Mouse (Mus musculus): ENCODE results near the gene Lrrc8d. TPM values are rescaled to one million over a fixed set of nuclear protein-coding genes. Genes with fewer than 3 reads are reported as not detected.
"Not testable (repeated sequence)": the region's sequence is repeated elsewhere in the genome, so short reads cannot be mapped to it uniquely, and the experiment has no call there.

Gene Lrrc8d
- polyA plus RNA-seq, 2 experiments = 8.2 to 13.4 TPM

DNA sequence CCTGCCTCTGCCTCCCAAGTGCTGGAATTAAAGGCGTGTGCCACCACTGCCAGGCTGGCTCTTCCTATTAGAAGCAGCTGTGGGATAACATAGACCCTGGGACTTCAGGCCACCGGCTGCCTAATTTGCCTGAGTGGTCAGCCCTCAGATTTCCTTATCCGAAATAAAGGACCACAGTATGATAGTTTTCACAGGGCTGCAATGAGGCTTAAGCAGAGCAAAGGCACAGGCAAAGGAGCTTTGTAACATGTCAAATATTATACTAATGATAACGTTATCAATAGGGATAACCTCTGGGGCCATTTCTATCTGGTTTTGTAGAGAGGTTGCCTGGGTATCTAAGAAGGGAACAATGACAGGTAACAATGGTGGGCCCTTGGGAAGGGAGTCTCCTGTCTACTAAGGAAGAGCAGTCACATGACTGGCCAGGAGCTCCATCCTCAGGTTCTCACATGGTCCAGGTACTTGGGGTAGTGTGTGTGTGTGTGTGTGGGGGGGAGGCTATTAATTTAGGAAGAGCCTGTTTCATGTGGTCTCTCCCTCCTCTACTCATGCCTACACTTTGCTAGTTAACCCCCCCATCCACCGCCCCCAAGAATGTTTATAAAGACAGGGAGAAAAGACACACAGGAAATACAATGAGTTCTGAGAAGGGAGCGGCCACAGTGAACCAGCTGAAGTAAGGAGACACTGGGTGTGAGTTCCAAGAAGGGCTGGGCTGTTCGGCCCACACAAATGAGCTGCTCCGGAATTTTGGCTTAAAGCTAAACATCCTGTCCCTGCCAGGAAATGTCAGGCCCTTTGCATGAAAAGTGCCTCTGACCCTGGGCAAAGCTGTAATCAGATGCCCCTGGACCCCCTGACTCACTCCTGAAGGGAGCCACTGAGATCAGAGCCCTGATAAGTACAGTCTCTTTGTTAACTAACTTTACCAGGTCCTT lies 159.3 kb downstream of the Lrrc8d start:
- no peak overlapping the region for H3K27ac ChIP-seq (replicated peaks; ENCODE audit: low read depth, low read length)
- H3K4me2 ChIP-seq (replicated peaks; ENCODE audit: low read depth, low read length, severe bottlenecking) = no peak overlapping the region
- H3K27me3 ChIP-seq (ENCODE audit: control insufficient read depth, insufficient read depth, low read length) = no peaks in the 10 kb centered on the region
- no peak overlapping the region for H3K9ac ChIP-seq (ENCODE audit: low read depth, low read length, severe bottlenecking)
- H3K36me3 ChIP-seq (ENCODE audit: control insufficient read depth, insufficient read depth, low read length) = no peaks in the 10 kb centered on the region
- no peak for TF ChIP-seq POLR2A (IDR thresholded peaks at IDR 0.05; ENCODE audit: borderline replicate concordance, extremely low read depth, insufficient read depth, insufficient read length)
- H3K9me3 ChIP-seq (ENCODE audit: control insufficient read depth, low read length) = no peaks in the 10 kb centered on the region
- no peak overlapping the region for H3K4me3 ChIP-seq (replicated peaks; ENCODE audit: low read length)
- 0 out of 2 replicates have a peak, but pooled peaks cover 3% of the 10 kb centered on the region for H3K4me1 ChIP-seq (ENCODE audit: control insufficient read depth, insufficient read depth, low read length)
- WGBS = 65% methylated on average over 8 of the region's 8 CpGs
- ATAC-seq (ENCODE audit: low FRiP score, low read depth) (no peak), DNase-seq (ENCODE audit: low spot score) (peak; percentile 19)

DNA sequence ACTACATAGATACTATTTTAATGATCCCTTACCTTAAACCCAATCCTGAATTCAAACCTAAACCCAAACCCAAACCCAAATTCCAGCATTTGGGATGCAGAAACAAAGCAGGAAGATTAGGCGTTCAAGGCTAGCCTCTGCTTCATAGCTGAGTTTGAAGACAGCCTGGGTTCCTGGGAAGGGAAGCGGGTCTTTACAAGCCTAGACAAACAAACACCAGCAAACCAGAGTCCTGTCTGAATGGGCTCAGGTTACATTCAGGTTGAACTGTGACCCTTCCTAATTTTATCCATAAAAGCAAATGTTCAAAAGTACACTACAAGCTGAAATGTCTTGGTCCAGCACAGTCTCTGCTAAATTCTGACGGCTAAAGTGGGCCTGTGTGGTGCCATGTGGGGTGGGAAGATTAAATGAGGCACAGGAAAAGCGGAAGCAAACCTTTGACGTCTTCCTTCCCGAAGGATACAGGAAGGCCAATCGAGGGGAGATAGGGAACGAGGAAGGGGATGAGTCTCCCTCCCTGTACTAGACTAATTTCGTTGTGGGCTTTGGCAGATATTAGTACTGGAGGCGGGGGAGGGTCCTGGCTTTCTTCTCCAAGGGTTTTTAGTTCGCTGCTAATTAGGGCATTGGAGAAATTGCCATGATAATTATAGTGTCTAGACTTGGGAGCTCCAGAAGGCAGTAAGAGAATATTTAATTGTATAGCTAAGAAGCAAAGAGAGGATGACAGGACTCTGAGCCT lies 160.1 kb downstream of the Lrrc8d start:
- Histone ChIP-seq H3K4me3 (replicated peaks; ENCODE audit: low read length) (no peak overlapping the region), H3K27me3 (ENCODE audit: control insufficient read depth, insufficient read depth, low read length) (no peaks in the 10 kb centered on the region), H3K9ac (ENCODE audit: low read depth, low read length, severe bottlenecking) (no peak overlapping the region), H3K27ac (replicated peaks; ENCODE audit: low read depth, low read length) (no peak overlapping the region), H3K9me3 (ENCODE audit: control insufficient read depth, low read length) (no peaks in the 10 kb centered on the region), H3K36me3 (ENCODE audit: control insufficient read depth, insufficient read depth, low read length) (no peaks in the 10 kb centered on the region), H3K4me2 (replicated peaks; ENCODE audit: low read depth, low read length, severe bottlenecking) (no peak overlapping the region), H3K4me1 (ENCODE audit: control insufficient read depth, insufficient read depth, low read length) (0 out of 2 replicates have a peak, but pooled peaks cover 3% of the 10 kb centered on the region)
- DNase-seq (ENCODE audit: low spot score) (no peak), ATAC-seq (ENCODE audit: low FRiP score, low read depth) (no peak)
- WGBS = 34% methylated on average over 11 of the region's 11 CpGs
- TF ChIP-seq POLR2A (IDR thresholded peaks at IDR 0.05; ENCODE audit: borderline replicate concordance, extremely low read depth, insufficient read depth, insufficient read length) = no peak

DNA sequence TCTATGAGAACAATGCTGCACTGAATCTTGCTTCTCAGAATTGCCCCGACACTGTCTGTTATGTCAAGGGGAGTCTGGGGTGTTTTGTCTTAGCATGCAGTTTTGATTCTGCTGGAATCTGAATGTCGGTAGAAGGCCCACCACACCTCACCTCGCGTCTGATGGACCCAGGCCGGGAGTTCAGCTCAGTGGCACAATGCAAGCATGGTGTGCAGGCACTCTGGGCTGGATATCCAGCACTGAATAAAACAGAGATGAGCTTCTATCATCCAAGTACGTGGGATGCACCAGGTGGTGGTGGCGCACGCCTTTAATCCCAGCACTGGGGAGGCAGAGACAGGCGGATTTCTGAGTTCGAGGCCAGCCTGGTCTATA lies 160.7 kb downstream of the Lrrc8d start:
- Histone ChIP-seq H3K27me3 (ENCODE audit: control insufficient read depth, insufficient read depth, low read length) (no peaks in the 10 kb centered on the region), H3K36me3 (ENCODE audit: control insufficient read depth, insufficient read depth, low read length) (no peaks in the 10 kb centered on the region), H3K4me2 (replicated peaks; ENCODE audit: low read depth, low read length, severe bottlenecking) (no peak overlapping the region), H3K9me3 (ENCODE audit: control insufficient read depth, low read length) (no peaks in the 10 kb centered on the region), H3K4me3 (replicated peaks; ENCODE audit: low read length) (no peak overlapping the region), H3K4me1 (ENCODE audit: control insufficient read depth, insufficient read depth, low read length) (0 out of 2 replicates have a peak, but pooled peaks cover 3% of the 10 kb centered on the region), H3K27ac (replicated peaks; ENCODE audit: low read depth, low read length) (no peak overlapping the region), H3K9ac (ENCODE audit: low read depth, low read length, severe bottlenecking) (no peak overlapping the region)
- DNase-seq (ENCODE audit: low spot score) (no peak), ATAC-seq (ENCODE audit: low FRiP score, low read depth) (no peak)
- TF ChIP-seq POLR2A (IDR thresholded peaks at IDR 0.05; ENCODE audit: borderline replicate concordance, extremely low read depth, insufficient read depth, insufficient read length) = no peak
- 82% methylated on average over 10 of the region's 10 CpGs for WGBS

DNA sequence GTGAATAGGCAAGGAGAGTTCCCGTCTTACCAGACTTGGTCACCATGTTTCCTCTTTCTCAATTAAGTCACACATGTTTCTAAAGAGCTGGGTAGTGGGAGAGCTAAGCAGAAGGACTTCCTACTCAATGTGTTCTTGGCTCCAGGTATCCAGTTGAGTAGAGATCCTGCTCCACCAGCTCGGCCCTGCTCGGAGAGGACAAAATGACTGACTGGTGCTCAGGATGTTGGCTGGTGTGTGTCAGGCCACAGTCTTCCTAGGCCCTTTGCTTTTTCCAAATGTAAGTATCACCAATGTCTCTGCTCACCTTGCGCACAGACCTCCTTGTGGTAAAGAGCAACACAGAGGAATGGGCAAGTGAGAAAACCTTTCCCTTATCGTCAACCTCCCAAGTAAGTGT lies 161.8 kb downstream of the Lrrc8d start:
- ATAC-seq (ENCODE audit: low FRiP score, low read depth) (no peak), DNase-seq (ENCODE audit: low spot score) (no peak)
- Histone ChIP-seq H3K9me3 (ENCODE audit: control insufficient read depth, low read length) (no peaks in the 10 kb centered on the region), H3K36me3 (ENCODE audit: control insufficient read depth, insufficient read depth, low read length) (no peaks in the 10 kb centered on the region), H3K4me2 (replicated peaks; ENCODE audit: low read depth, low read length, severe bottlenecking) (no peak overlapping the region), H3K27ac (replicated peaks; ENCODE audit: low read depth, low read length) (no peak overlapping the region), H3K4me3 (replicated peaks; ENCODE audit: low read length) (no peak overlapping the region), H3K4me1 (ENCODE audit: control insufficient read depth, insufficient read depth, low read length) (0 out of 2 replicates have a peak, but pooled peaks cover 3% of the 10 kb centered on the region), H3K9ac (ENCODE audit: low read depth, low read length, severe bottlenecking) (no peak overlapping the region), H3K27me3 (ENCODE audit: control insufficient read depth, insufficient read depth, low read length) (no peaks in the 10 kb centered on the region)
- TF ChIP-seq POLR2A (IDR thresholded peaks at IDR 0.05; ENCODE audit: borderline replicate concordance, extremely low read depth, insufficient read depth, insufficient read length) = no peak
- 89% methylated on average over 5 of the region's 5 CpGs for WGBS

DNA sequence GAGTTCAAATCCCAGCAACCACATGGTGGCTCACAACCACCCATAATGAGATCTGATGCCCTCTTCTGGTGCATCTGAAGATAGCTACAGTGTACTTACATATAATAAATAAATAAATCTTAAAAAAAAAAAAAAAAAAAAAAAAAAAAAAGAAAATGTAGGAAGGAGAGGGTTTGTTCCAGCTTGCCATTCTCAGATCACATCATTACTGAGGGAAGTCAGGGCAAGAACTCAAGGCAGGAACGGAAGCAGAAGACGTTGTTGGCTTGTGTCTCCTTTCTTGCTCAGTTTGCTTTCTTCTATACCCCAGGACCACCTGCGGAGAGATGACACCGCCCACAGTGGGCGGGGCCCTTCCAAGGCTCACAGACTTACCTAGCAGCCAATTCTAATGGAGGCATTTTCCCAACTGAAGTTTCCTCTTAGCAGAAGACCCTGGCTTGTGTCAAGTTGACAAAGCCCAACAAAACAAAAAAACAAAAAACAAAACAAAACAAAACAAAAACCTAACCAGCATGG lies 165.4 kb downstream of the Lrrc8d start:
- 64% methylated on average over 5 of the region's 5 CpGs for whole genome bisulfite sequencing

More for the DNA sequence above, 165.4 kb downstream of the Lrrc8d start:
- not testable (repeated sequence) for H3K27me3 ChIP-seq (ENCODE audit: control insufficient read depth, insufficient read depth, low read length); H3K36me3 ChIP-seq (ENCODE audit: control insufficient read depth, insufficient read depth, low read length); H3K4me3 ChIP-seq (replicated peaks; ENCODE audit: low read length); H3K4me1 ChIP-seq (ENCODE audit: control insufficient read depth, insufficient read depth, low read length); H3K9ac ChIP-seq (ENCODE audit: low read depth, low read length, severe bottlenecking); H3K9me3 ChIP-seq (ENCODE audit: control insufficient read depth, low read length); DNase-seq (ENCODE audit: low spot score); H3K27ac ChIP-seq (replicated peaks; ENCODE audit: low read depth, low read length); ATAC-seq (ENCODE audit: low FRiP score, low read depth); H3K4me2 ChIP-seq (replicated peaks; ENCODE audit: low read depth, low read length, severe bottlenecking)
